Mouse (Mus musculus): ENCODE measurements around the gene Mfsd2a. TPM values are rescaled to one million over a fixed set of nuclear protein-coding genes. Genes with fewer than 3 reads are reported as not detected.

The Mfsd2a gene
- polyA plus RNA-seq, 1 experiment = 44.7 TPM

DNA sequence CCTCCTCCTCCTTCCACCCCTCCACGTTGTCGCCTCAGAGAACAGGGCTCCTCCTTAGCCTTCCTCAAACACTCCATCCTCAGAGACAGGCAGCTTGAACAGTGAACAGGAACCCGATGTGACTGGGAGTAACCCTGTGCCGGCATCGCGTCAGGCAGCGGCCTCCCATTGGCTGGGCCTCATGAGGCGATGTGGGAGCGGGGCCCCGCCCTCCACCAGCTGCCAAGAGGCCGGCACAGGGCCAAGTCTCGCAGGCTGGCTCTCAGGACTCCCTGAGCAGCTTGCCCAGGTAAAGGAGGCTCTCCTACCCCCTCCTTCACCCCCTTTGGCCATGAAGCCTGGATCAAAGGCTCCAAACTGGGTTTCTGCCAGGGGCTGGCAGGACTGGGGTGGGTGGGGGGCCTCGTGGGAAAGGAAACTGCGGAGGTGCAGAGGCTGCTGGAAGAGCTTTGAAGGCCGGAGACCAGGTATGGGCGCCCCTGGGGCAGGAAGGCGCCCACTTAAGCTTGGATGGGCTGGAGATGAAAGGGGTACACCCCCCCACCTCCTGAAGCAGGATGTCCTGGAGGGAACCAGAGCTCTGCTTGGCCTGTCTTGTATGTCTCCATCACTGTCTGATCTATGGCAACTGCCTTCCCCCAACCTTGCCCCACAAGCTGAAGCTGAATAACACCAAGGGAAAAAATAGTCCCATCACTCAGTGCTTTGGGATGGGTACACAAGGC is 5.4 kb downstream of the Mfsd2a start:
- no peak for TF ChIP-seq CTCF (IDR thresholded peaks at IDR 0.05; ENCODE audit: borderline replicate concordance, extremely low read depth, insufficient read depth, insufficient read length)
- peak; percentile 23; the same call in 1 of the 2 replicates for TF ChIP-seq POLR2A (IDR thresholded peaks at IDR 0.05; ENCODE audit: borderline replicate concordance, extremely low read depth, insufficient read depth, insufficient read length, poor library complexity, severe bottlenecking)
- DNase-seq (ENCODE audit: low read depth) = peak; percentile 97

DNA sequence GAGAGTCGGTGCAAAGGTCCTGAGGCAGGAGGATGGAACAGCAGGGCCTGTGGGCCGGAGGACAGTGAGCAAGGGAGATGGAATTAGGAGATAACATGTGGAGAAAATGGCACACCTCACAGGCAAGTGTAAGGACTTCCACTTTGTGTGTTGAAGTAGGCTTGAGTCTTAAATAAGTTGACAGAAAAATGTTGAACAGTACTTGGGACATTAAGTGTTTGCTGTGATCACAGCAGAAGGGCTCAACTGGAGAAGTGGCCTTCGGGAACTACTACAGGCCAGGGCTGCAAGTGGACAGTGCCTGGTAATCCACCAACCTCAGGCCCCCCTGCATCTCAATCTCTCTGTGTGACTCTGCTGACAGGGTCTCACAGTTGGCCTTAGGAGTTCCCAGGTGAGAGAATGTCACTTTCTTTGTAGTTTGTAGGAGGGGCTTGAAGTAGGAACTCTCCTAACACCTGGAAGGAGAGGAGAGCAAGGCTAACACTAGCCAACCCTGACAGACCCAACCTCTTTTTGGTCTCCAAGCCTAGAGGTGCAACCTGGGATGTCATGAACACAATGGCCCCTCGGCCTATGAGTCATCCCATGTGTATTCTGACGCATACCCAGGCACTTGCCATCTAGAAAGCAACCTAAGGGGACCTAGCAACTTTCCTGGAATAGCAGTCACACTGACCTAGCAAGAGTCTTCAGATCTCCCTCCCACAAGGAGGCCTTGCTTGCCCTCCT is 6.1 kb downstream of the Mfsd2a start:
- TF ChIP-seq CTCF (IDR thresholded peaks at IDR 0.05; ENCODE audit: borderline replicate concordance, extremely low read depth, insufficient read depth, insufficient read length) = no peak
- no peak for TF ChIP-seq POLR2A (IDR thresholded peaks at IDR 0.05; ENCODE audit: borderline replicate concordance, extremely low read depth, insufficient read depth, insufficient read length, poor library complexity, severe bottlenecking)
- no peak for DNase-seq (ENCODE audit: low read depth)

DNA sequence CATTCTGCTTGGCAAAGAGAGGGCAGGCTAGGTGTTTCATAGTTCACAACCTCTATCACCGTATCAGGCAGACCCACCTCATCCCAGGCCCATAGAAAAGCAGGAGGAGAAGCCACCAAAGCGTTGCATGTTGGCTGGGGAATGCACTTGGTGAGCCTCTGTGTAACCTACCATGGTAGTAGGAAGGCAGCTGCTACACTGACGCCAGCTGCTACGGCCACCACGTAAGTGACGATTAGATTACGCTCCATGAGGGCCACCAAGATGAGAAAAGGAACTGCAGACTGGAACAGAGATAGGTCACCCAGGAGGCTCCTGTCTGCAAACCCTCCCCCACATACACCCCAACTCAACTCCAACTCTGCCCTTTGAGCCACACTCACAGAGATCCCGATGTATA is 11.9 kb downstream of the Mfsd2a start:
- TF ChIP-seq CTCF (IDR thresholded peaks at IDR 0.05; ENCODE audit: borderline replicate concordance, extremely low read depth, insufficient read depth, insufficient read length) (no peak), POLR2A (IDR thresholded peaks at IDR 0.05; ENCODE audit: borderline replicate concordance, extremely low read depth, insufficient read depth, insufficient read length, poor library complexity, severe bottlenecking) (no peak)

DNA sequence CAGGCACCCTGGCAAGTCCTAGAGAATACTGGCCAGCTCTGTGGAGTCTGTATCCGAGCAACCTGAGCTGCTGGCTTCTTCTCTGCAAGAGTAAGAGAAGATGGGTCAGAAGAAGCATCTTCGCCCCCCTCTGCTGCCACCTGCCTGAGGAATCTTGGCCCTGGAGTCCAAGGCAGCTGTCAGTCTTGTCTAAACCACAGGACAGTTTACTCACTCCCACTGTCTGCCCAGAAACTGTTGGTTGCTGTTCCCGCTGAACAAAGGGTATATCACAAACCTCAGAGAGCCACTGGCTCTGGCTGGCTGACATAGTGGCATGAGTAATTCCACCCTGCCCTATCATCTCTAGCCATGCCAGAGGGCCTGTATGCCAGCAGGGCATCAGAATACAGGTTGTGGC is 13.8 kb downstream of the Mfsd2a start:
- TF ChIP-seq CTCF (IDR thresholded peaks at IDR 0.05; ENCODE audit: borderline replicate concordance, extremely low read depth, insufficient read depth, insufficient read length) (no peak), POLR2A (IDR thresholded peaks at IDR 0.05; ENCODE audit: borderline replicate concordance, extremely low read depth, insufficient read depth, insufficient read length, poor library complexity, severe bottlenecking) (no peak)

More for the DNA sequence above, 11.9 kb downstream of the Mfsd2a start:
- no peak for DNase-seq (ENCODE audit: low read depth)

DNA sequence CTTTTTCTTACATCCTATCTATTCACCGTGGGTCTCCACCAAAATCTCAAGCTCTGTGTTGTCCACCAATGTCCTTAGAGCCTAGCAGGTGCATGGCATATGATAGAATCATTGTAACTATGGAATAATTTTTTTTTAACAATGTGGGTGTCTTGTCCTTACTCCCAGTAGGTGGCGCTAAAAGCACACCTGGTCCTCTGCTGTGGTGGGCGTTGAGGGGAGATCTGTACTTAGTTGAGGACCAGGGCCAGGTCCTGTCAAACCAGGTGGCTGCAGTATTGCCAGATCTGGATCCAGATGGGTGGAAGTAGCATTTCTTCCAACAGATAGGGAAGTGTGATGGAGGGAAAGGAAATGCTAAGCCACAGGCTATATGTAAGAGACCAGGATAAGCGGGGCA is 16.6 kb downstream of the Mfsd2a start:
- peak; percentile 76 for DNase-seq (ENCODE audit: low read depth)
- peak; percentile 67; the same call in 1 of the 2 replicates for TF ChIP-seq CTCF (IDR thresholded peaks at IDR 0.05; ENCODE audit: borderline replicate concordance, extremely low read depth, insufficient read depth, insufficient read length)
- no peak for TF ChIP-seq POLR2A (IDR thresholded peaks at IDR 0.05; ENCODE audit: borderline replicate concordance, extremely low read depth, insufficient read depth, insufficient read length, poor library complexity, severe bottlenecking)

More for the DNA sequence above, 13.8 kb downstream of the Mfsd2a start:
- DNase-seq (ENCODE audit: low read depth) = no peak

DNA sequence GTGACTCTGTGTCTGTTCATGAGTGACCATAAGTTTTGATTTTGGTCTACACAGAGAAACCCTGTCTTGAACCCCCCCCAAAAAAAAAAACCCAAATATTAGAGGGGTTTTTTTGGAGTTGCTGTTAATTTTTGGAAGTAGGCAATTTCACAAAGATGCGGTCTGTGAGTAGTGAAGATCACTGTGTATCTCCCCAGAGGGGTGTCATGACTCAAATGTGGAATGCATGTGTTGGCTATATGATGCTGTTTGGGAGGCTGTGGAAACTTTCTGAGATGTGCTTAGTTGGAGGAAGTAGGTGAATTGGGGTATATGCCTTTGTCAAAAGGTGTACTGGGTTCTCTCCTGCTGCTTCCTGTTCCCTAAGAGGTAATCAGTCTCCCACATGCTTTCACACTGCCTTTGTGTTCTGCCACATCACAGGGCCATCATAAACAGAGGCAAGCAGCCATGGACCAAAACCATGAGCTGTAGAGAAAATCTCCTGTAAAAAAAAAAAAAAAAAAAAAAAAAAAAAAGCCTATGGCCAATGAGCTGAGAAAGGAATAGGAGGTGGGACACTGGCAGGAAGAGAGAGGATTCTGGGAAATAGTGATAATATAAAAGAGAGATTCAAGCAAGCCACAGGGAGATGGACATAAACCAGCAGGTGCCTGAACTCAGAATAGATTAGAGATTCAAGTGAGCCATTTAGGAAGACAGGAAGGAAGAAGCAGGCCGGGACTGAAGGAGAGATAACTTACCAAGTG is 21.8 kb downstream of the Mfsd2a start:
- TF ChIP-seq POLR2A (IDR thresholded peaks at IDR 0.05; ENCODE audit: borderline replicate concordance, extremely low read depth, insufficient read depth, insufficient read length, poor library complexity, severe bottlenecking) = no peak
- TF ChIP-seq CTCF (IDR thresholded peaks at IDR 0.05; ENCODE audit: borderline replicate concordance, extremely low read depth, insufficient read depth, insufficient read length) = no peak
- DNase-seq (ENCODE audit: low read depth) = no peak

DNA sequence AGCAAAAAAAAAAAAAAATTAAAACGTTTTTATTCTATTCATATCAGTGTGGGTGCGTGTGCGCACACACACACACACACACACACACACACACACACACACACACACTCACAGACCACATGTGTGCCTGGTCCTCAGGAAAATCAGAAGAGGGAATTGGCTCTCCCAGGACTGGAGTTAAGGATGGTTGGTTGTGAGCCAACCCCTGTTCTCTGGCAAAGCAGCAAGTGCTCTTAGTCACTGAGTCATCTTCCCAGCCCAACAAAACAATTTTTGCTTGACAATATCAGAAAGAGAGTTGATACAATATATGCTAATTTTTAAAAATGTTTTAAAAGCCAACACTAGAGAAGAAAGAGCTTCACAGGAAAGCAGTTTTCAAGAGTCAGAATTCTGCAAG is 23.5 kb downstream of the Mfsd2a start:
- peak; percentile 27 for DNase-seq (ENCODE audit: low read depth)
- no peak for TF ChIP-seq CTCF (IDR thresholded peaks at IDR 0.05; ENCODE audit: borderline replicate concordance, extremely low read depth, insufficient read depth, insufficient read length)
- no peak for TF ChIP-seq POLR2A (IDR thresholded peaks at IDR 0.05; ENCODE audit: borderline replicate concordance, extremely low read depth, insufficient read depth, insufficient read length, poor library complexity, severe bottlenecking)

DNA sequence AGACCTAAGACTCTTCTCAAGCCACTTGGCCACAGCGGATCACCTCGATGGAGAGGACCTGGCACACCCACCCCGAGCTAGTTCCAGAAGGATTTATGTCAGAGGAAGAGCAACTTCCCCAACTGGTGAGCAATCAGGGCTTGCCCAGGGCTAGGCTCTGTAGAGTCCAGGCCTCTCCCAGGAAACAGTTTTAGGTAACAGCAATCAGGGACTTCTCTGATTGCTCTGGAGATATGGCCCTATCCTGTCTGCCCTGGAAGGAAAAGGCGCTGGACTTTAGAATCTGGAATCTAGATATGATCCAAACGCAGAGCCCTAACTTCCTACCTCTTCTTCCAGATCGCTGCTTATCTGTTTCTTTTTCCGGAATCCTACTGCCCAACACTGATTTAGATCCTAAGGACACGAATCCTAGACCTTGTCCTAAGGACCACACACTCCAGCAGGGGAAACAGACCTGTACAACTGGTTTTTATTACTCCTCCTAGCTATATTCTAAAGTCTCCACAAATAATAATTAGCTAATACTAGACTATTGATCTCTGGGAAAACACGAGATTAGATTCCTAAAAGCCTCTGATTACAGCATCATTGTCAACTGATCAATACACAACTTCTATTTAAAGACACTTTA is 25.4 kb downstream of the Mfsd2a start:
- no peak for DNase-seq (ENCODE audit: low read depth)

DNA sequence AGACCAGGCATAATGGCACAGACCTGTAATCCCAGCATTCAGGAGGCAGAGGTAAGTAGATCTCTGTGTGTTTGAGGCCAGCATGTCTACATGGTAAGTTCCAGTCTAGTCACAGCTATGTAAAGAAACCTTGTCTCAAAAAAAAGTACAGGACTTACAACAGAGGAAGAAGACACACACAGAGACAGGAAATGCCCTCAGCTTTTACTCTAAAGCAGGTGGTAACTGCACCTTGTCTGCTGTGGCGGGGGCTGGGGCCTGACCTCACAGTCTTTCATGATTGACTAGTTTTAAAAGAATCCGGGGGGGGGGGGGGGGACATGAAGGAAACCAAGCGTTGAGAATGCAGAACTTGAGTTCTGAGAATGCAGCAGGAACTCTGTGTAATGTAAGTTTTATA is 27.1 kb downstream of the Mfsd2a start:
- no peak for DNase-seq (ENCODE audit: low read depth)
- TF ChIP-seq CTCF (IDR thresholded peaks at IDR 0.05; ENCODE audit: borderline replicate concordance, extremely low read depth, insufficient read depth, insufficient read length) = no peak
- no peak for TF ChIP-seq POLR2A (IDR thresholded peaks at IDR 0.05; ENCODE audit: borderline replicate concordance, extremely low read depth, insufficient read depth, insufficient read length, poor library complexity, severe bottlenecking)

More for the DNA sequence above, 25.4 kb downstream of the Mfsd2a start:
- no peak for TF ChIP-seq POLR2A (IDR thresholded peaks at IDR 0.05; ENCODE audit: borderline replicate concordance, extremely low read depth, insufficient read depth, insufficient read length, poor library complexity, severe bottlenecking)
- no peak for TF ChIP-seq CTCF (IDR thresholded peaks at IDR 0.05; ENCODE audit: borderline replicate concordance, extremely low read depth, insufficient read depth, insufficient read length)

DNA sequence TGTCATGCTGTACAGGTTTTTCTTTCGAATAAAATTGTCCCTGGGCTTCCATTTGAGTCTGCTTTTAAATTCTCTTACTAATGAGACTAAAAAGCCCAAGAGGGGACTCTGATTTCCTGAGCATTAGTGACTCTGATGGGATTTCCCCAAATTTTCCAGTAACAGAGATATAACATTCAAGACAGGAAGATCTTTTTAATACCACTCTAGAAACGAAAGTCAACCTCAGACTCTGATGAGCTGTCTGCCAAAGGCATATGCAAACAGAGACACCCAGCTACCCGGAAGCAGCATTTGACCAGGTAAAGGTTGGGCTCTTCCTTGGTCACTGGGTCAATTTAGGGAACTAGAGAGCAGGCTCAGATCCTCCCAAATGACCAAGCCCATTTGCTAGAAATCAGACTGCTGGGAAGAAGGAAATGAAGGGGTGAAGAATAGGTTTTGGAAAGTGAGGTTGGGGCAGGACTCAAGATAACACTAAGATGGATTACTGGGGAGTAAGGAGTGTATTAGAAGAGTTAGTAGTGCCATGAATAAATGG is 27.9 kb downstream of the Mfsd2a start:
- DNase-seq (ENCODE audit: low read depth) = no peak
- no peak for TF ChIP-seq CTCF (IDR thresholded peaks at IDR 0.05; ENCODE audit: borderline replicate concordance, extremely low read depth, insufficient read depth, insufficient read length)
- no peak for TF ChIP-seq POLR2A (IDR thresholded peaks at IDR 0.05; ENCODE audit: borderline replicate concordance, extremely low read depth, insufficient read depth, insufficient read length, poor library complexity, severe bottlenecking)

All from brain, embryonic 14.5 days (tissue).